Mouse (Mus musculus): ENCODE measurements at regions not wholly inside any gene's neighbourhood (a gene's known extent, or its start where the extent isn't known, plus 50 kb on each side); places are given as distances from the start of the nearest gene placed in this dataset.

DNA sequence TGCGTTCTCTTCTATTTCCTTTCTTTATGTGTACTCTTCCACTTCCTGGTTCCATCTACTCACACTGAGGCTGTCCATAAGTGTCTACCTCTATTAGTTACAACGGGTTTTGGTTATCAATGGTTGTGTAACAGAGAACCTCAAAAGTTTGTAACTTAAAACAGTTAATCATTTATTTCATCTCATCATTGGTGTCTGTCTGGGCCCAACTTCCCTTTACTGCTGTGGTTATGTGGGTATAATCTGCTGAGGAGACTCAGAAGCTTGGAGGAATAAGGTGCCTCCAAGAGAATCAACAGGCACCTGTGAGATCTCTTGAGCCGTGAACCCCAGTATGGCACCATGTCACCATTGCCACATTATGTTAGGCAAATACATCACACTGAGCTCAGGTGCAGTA, 962.2 kb upstream of the Lrrc6 start:
- no peak for DNase-seq

- no peak for DNase-seq
Observed at GRCm38 (mm10) chr15:67460384-67460783, 959.7 kb upstream of the Lrrc6 start.

GRCm38 (mm10) chr15:67434284-67434683, 933.6 kb upstream of the Lrrc6 start:
- peak; percentile 53 for DNase-seq

GRCm38 (mm10) chr15:67423922-67424321, 923.2 kb upstream of the Lrrc6 start:
- no peak for DNase-seq

GRCm38 (mm10) chr15:67422277-67422953, 921.7 kb upstream of the Lrrc6 start:
- DNase-seq, result no peak

DNA sequence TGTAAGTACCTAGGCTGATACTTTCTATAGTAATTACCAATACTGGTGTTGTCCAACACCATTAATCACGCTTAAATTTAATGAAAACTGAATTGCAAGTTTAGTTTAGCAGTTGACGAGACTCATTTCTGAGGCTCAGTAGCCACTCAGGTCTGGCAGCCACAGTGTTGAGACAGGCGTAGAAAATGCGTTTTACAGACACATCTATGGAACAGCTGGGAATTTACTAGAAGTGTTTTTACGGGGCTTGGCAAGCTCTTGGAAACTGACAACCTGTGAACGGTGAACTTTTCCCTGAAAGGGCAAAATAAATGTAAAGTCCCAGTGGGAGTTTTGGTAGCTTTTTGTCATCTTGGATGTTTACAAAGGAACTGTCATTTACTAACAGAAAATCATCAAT, 920.1 kb upstream of the Lrrc6 start:
- DNase-seq, result no peak

DNA sequence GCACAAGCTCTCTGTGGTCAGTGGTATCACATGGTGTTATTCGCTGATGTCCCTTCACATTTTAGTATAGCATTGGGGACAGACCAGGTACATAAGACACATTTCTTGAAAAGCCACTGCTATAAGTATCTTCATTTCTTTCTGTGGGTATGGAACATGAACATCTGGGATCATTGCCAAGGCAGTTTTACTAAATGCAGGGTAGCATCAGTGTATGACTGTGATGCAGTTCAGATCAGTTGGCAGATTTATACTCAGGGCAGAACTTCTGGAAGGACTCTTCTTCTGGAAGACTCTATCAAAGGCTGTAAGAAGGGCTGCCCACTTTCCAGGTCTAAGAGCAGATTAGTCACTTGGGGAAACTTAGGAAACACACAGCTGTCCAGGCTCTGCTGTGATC, 919.0 kb upstream of the Lrrc6 start:
- no peak for DNase-seq

DNA sequence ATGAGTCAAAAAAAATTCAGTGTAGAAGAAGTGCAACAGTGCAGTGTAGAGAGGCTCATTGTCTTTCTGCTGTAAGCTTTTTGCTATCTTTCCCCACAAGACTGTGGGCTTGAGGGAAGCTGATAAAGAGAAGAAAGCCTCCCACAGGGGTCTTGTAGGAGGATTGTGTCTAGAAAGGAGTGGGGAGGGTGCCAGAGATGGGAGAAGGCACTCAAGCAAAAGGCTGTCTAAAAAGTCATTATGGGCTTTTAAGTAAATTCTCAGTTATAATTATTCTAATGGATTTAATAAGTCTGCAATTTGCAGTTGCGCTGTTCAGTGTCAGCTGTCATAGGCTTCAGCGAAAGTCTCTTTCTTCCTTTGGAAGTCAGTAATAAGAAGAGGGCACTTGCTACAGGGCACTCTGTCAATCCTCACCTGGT, 917.0 kb upstream of the Lrrc6 start:
- DNase-seq, result no peak

- no peak for DNase-seq
Observed at GRCm38 (mm10) chr15:67415840-67416239, 915.1 kb upstream of the Lrrc6 start.

- no peak for DNase-seq
Observed at GRCm38 (mm10) chr15:67414371-67414930, 913.7 kb upstream of the Lrrc6 start.

DNA sequence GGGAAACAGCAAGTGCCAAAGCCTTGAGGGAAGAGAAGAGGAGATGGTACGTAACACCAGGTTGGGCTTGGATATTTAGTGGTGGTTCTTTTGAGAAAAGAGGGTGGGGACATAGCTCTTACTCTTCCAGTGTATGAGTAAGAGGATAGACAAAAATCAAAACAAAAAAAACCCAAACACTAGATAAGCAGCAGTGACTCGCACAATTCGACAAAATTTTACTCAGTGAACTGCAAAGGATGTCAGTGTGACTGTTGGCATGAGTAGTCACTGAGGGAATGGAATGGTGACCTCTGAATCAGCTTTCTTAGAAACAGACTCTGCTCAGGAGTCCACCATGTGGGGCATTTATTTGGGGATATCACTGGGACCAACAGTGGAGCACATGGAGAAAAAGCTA, 912.9 kb upstream of the Lrrc6 start:
- DNase-seq, result no peak

GRCm38 (mm10) chr15:67412394-67412793, 911.7 kb upstream of the Lrrc6 start:
- no peak for DNase-seq

DNA sequence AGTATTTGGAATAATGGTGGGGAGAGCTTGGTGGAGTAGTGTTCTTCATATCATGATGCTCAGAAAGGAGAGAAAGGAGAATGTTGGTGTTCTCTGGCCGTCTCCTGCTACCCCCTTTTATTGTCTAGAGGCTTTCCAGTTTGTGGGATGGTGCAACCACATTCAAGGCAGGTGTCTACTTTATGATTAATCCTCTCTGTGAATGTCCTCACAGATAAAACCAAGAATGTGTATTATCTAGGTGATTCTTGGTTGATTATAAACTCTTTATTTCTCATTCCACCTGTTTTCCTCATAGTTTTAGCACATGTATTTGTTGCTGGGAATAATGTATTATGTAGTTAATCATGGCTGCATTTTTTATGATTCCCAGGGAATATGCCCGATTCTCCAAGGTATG, 910.9 kb upstream of the Lrrc6 start:
- no peak for DNase-seq

DNA sequence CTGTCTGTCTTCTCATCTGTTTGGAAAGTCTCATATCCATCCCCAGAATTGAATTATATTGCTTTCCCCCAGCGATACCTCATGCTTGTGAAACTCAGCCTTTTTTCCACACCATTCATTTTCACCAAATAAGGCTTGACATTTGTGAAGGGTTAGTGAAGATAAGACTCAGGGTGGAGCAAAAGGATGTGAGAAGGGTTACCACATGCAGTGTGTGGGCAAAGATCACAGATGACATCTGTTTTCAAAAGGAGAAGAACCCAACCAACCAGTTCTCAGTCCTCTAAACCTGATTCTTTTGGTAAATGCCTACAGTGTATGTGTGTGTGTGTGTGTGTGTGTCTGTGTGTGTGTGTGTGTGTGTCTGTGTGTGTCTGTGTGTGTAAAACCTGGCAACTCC, 909.3 kb upstream of the Lrrc6 start:
- DNase-seq, result no peak

- DNase-seq, result no peak
Observed at GRCm38 (mm10) chr15:67408871-67409559, 908.3 kb upstream of the Lrrc6 start.

- DNase-seq, result no peak
Observed at GRCm38 (mm10) chr15:67407244-67407643, 906.5 kb upstream of the Lrrc6 start.

- peak; percentile 25 for DNase-seq
Observed at GRCm38 (mm10) chr15:67405523-67405922, 904.8 kb upstream of the Lrrc6 start.

DNA sequence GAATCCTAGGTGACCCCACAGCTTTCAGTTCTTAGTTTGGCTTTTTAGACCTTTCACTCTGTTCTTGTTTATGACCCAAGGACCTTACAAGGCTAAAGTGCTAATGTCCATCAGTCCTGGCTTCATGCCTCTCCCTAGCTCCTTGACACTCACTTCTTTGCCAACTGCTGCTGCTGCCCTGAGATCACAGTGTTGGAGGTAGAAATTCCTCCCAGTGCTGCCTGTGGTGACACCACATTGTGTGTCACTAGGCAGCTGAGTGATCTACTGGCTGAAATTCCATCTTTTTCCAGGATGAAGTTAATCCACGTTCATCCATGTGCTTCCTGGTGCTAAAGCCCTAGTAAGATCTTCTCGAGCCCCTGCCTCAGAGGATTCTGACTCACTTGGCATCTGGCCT, 904.3 kb upstream of the Lrrc6 start:
- no peak for DNase-seq

- DNase-seq, result no peak
Observed at GRCm38 (mm10) chr15:67402310-67402709, 901.6 kb upstream of the Lrrc6 start.

DNA sequence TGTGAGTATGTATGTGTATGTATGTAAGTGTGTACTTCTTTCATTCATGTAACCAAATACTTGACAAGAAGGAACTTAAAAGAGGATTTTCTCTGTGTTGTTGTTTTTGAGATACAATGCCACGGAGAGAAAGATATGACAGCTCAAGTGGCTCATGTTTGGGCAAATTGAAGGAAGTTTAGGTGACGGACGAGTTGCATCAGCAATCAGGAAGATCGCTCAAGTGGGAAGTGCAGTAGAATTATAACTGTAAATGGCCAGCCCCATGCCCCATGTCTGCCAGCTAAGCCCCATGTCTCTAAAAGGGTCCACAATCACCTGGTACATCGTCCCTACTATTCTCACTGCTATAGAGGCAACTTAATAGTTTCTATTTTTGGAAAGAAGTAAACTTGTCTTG, 896.6 kb upstream of the Lrrc6 start:
- no peak for DNase-seq

- DNase-seq, result no peak
Observed at GRCm38 (mm10) chr15:67395114-67395513, 894.4 kb upstream of the Lrrc6 start.

GRCm38 (mm10) chr15:67391918-67392317, 891.2 kb upstream of the Lrrc6 start:
- DNase-seq, result no peak

DNA sequence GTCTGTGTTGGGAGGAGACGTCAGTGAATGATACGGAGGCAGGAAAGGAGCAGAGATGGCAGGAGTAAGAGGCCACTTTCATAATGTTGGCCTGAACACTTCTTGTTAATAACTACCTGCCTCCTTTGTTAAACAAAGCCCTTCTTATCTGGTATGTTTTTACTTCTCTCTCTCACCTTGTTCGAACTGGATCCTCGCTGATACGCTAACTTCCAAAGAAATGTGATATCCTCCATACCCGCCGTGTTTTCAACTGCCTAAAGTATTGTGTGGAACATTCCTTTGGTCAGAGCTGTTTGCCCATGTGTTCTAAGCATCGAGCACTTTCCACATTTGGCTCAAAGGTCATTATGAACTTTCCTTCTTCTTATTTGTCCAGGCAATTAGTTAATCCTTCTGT, 887.8 kb upstream of the Lrrc6 start:
- DNase-seq, result no peak

GRCm38 (mm10) chr15:67386896-67387295, 886.2 kb upstream of the Lrrc6 start:
- no peak for DNase-seq
